Mouse (Mus musculus) forebrain, embryonic 13.5 days (tissue): ENCODE results near the gene Mag. TPM values are rescaled to one million over a fixed set of nuclear protein-coding genes. Genes with fewer than 3 reads are reported as not detected.

Source experiments
- ATAC-seq: fragments of 200-750 bp; cut with Nextera tagmentation; 2 replicates; pipeline ENCODE4 v1.8.0; 2017
- H3K27ac ChIP-seq: fragments of 300-500 bp; sonication (generic); 2 replicates; pipeline ENCODE4 v1.5.1; 2015; ENCODE audit warnings: inconsistent platforms, mild to moderate bottlenecking, moderate library complexity
- H3K27me3 ChIP-seq: fragments of 300-500 bp; sonication (generic); 2 replicates; pipeline ENCODE4 v1.6.1; 2015; ENCODE audit warnings: mild to moderate bottlenecking, inconsistent platforms
- H3K36me3 ChIP-seq: fragments of 300-500 bp; sonication (generic); 2 replicates; pipeline ENCODE4 v1.6.1; 2015; ENCODE audit warnings: mild to moderate bottlenecking, inconsistent platforms; ENCODE audit not compliant: poor library complexity, severe bottlenecking
- H3K4me1 ChIP-seq: fragments of 300-500 bp; sonication (generic); 2 replicates; pipeline ENCODE4 v1.6.1; 2015; ENCODE audit warnings: inconsistent platforms
- H3K4me2 ChIP-seq: fragments of 300-500 bp; sonication (generic); 2 replicates; pipeline ENCODE4 v1.6.1; 2015; ENCODE audit warnings: inconsistent platforms, mild to moderate bottlenecking, moderate library complexity
- H3K4me3 ChIP-seq: fragments of 300-500 bp; sonication (generic); 2 replicates; pipeline ENCODE4 v1.5.1; 2015; ENCODE audit warnings: mild to moderate bottlenecking, inconsistent platforms
- H3K9ac ChIP-seq: fragments of 300-500 bp; sonication (generic); 2 replicates; pipeline ENCODE4 v1.6.1; 2015; ENCODE audit warnings: mild to moderate bottlenecking, inconsistent platforms
- H3K9me3 ChIP-seq: fragments of 300-500 bp; sonication (generic); replicated peaks from 2 replicates; pipeline ENCODE4 v1.6.1; 2016; ENCODE audit warnings: inconsistent platforms
- WGBS: fragments of 180-500 bp; shearing (Covaris S2); methylation state at CpG from one replicate; pipeline ENCODE4 v1.1.7; 2015; 5-methylcytosine and 5-hydroxymethylcytosine counted together
- polyA plus RNA-seq: library from polyadenylated mRNA; unstranded; fragments of >200 nt; fragmentation: Nextera tagmentation; extraction: Ambion mirVana; gene quantifications from 2 replicates; pipeline ENCODE4 v1.2.1, GENCODE M21; 2015

Gene Mag
- polyA plus RNA-seq, 1 experiment from 2014 or later, result 0.58 TPM

- no peaks in the 10 kb centered on the region for H3K36me3 ChIP-seq
- peak overlapping the region; percentile 34; the same call in 1 of the 2 replicates for H3K9ac ChIP-seq
- H3K27ac ChIP-seq, result no peak overlapping the region
- H3K27me3 ChIP-seq, result peaks cover 13% of the 10 kb centered on the region; the same call in 1 of the 2 replicates
- no peaks in the 10 kb centered on the region for H3K9me3 ChIP-seq
- WGBS, result 74% methylated on average over 1 of the region's 1 CpGs
- H3K4me3 ChIP-seq, result no peak overlapping the region
- H3K4me2 ChIP-seq, result no peak overlapping the region
- ATAC-seq, result no peak
- H3K4me1 ChIP-seq, result no peaks in the 10 kb centered on the region
Measured at GRCm38 (mm10) chr7:30857746-30858145, 56.9 kb downstream of the Mag start.

GRCm38 (mm10) chr7:30856078-30856477 is 58.6 kb downstream of the Mag start, which contains the start of gene Ffar3:
Gene Ffar3, minus strand, starts transcription at chr7:30856178.
- Histone ChIP-seq H3K4me2 (no peak within 1 kb of the TSS), H3K27me3 (peaks cover 13% of the 10 kb centered on the region; the same call in 1 of the 2 replicates), H3K4me3 (no peak within 1 kb of the TSS), H3K36me3 (no peaks in the 10 kb centered on the region), H3K9me3 (no peaks in the 10 kb centered on the region), H3K27ac (no peak within 1 kb of the TSS), H3K9ac (no peak within 1 kb of the TSS), H3K4me1 (no peaks in the 10 kb centered on the region)
- 86% methylated on average over 6 of the region's 6 CpGs for WGBS
- ATAC-seq, result no peak

GRCm38 (mm10) chr7:30851421-30851820 is 63.3 kb downstream of the Mag start:
- WGBS, result 87% methylated on average over 1 of the region's 1 CpGs

More at GRCm38 (mm10) chr7:30851421-30851820, 63.3 kb downstream of the Mag start:
- no peak overlapping the region for H3K9ac ChIP-seq
- H3K27ac ChIP-seq, result no peak overlapping the region
- H3K4me2 ChIP-seq, result no peak overlapping the region
- no peaks in the 10 kb centered on the region for H3K36me3 ChIP-seq
- peaks cover 8% of the 10 kb centered on the region; the same call in 1 of the 2 replicates for H3K27me3 ChIP-seq
- ATAC-seq, result no peak
- no peaks in the 10 kb centered on the region for H3K9me3 ChIP-seq
- H3K4me1 ChIP-seq, result no peaks in the 10 kb centered on the region
- H3K4me3 ChIP-seq, result no peak overlapping the region

Other genes with a start within 250 kb of the Mag start
- 52.7 and 57.2 TPM in 2 replicates for gene Haus5, start 249.9 kb downstream of the Mag start, polyA plus RNA-seq
- gene Pmis2, start 243.3 kb downstream of the Mag start, polyA plus RNA-seq, result not detected in 2 replicates
- not detected in 2 replicates for gene 2200002J24Rik, start 215.9 kb downstream of the Mag start, polyA plus RNA-seq
- gene Atp4a, start 202.7 kb downstream of the Mag start, polyA plus RNA-seq, result 0.79 and 1.4 TPM in 2 replicates
- 182 and 188 TPM in 2 replicates for gene Tmem147, start 185.3 kb downstream of the Mag start, polyA plus RNA-seq
- 0.93 and 1.0 TPM in 2 replicates for gene Gapdhs, start 171.2 kb downstream of the Mag start, polyA plus RNA-seq
- gene Sbsn, start 163.4 kb downstream of the Mag start, polyA plus RNA-seq, result 1.5 and 1.9 TPM in 2 replicates
- gene Dmkn, start 151.1 kb downstream of the Mag start, polyA plus RNA-seq, result 0.68 TPM in 1 of 2 replicates, not detected in the other
- gene Krtdap, start 127.0 kb downstream of the Mag start, polyA plus RNA-seq, result not detected in 2 replicates
- gene Ffar2, start 91.1 kb downstream of the Mag start, polyA plus RNA-seq, result 0.09 TPM in 1 of 2 replicates, not detected in the other
- not detected in 2 replicates for gene Ffar3, start 58.7 kb downstream of the Mag start, polyA plus RNA-seq
- not detected in 2 replicates for gene Ffar1, start 53.3 kb downstream of the Mag start, polyA plus RNA-seq
- gene Cd22, start 34.5 kb downstream of the Mag start, polyA plus RNA-seq, result not detected in 2 replicates
- not detected in 2 replicates for gene Hamp2, start 9.8 kb upstream of the Mag start, polyA plus RNA-seq
- gene Hamp, start 29.2 kb upstream of the Mag start, polyA plus RNA-seq, result not detected in 2 replicates
- gene Usf2, start 41.9 kb upstream of the Mag start, polyA plus RNA-seq, result 23.9 and 24.4 TPM in 2 replicates
- gene Lsr, start 58.6 kb upstream of the Mag start, polyA plus RNA-seq, result 17.8 and 22.2 TPM in 2 replicates
- 0.58 and 0.74 TPM in 2 replicates for gene Fam187b, start 58.9 kb upstream of the Mag start, polyA plus RNA-seq
- gene Fxyd5, start 127.6 kb upstream of the Mag start, polyA plus RNA-seq, result 11.5 and 12.2 TPM in 2 replicates
- 19.8 and 33.0 TPM in 2 replicates for gene Fxyd7, start 136.6 kb upstream of the Mag start, polyA plus RNA-seq
- gene Fxyd1, start 142.3 kb upstream of the Mag start, polyA plus RNA-seq, result 2.5 and 3.9 TPM in 2 replicates
- gene Lgi4, start 144.5 kb upstream of the Mag start, polyA plus RNA-seq, result 0.19 and 0.26 TPM in 2 replicates
- 0.08 TPM in 1 of 2 replicates, not detected in the other for gene Fxyd3, start 161.8 kb upstream of the Mag start, polyA plus RNA-seq
- gene Hpn, start 200.4 kb upstream of the Mag start, polyA plus RNA-seq, result not detected in 2 replicates
- 1.1 and 1.3 TPM in 2 replicates for gene Scn1b, start 212.1 kb upstream of the Mag start, polyA plus RNA-seq
- gene Gramd1a, start 241.0 kb upstream of the Mag start, polyA plus RNA-seq, result 171 and 189 TPM in 2 replicates